Mouse (Mus musculus): ENCODE measurements around the gene Hoxd11.

Hoxd11 gene

GRCm38 (mm10) chr2:74707599-74707998 is 28.2 kb downstream of the Hoxd11 start:
- no peak for DNase-seq (ENCODE audit: extremely low read depth, low read depth)

GRCm38 (mm10) chr2:74708676-74709075 is 29.3 kb downstream of the Hoxd11 start:
- no peak for DNase-seq (ENCODE audit: extremely low read depth, low read depth)

GRCm38 (mm10) chr2:74709465-74710419 is 30.4 kb downstream of the Hoxd11 start:
- no peak for DNase-seq (ENCODE audit: extremely low read depth, low read depth)

GRCm38 (mm10) chr2:74710929-74711543 is 31.7 kb downstream of the Hoxd11 start:
- no peak for DNase-seq (ENCODE audit: extremely low read depth, low read depth)

GRCm38 (mm10) chr2:74711721-74712621 is 32.6 kb downstream of the Hoxd11 start, which contains the start of the genes Hoxd3 and Hoxd4:
TSS of gene Hoxd3 (plus strand) at chr2:74711927.
TSS of gene Hoxd4 (plus strand) at chr2:74711929.
- DNase-seq (ENCODE audit: extremely low read depth, low read depth), result no peak

GRCm38 (mm10) chr2:74713239-74714150 is 34.1 kb downstream of the Hoxd11 start:
- no peak for DNase-seq (ENCODE audit: extremely low read depth, low read depth)

- DNase-seq (ENCODE audit: extremely low read depth, low read depth), result no peak
These were observed 34.9 kb downstream of the Hoxd11 start for GRCm38 (mm10) chr2:74714156-74714789.

- DNase-seq (ENCODE audit: extremely low read depth, low read depth), result no peak
These were observed 35.5 kb downstream of the Hoxd11 start for GRCm38 (mm10) chr2:74714881-74715280.

GRCm38 (mm10) chr2:74715504-74716241 is 36.3 kb downstream of the Hoxd11 start:
- DNase-seq (ENCODE audit: extremely low read depth, low read depth), result peak; percentile 70

- no peak for DNase-seq (ENCODE audit: extremely low read depth, low read depth)
These were observed 41.0 kb downstream of the Hoxd11 start for GRCm38 (mm10) chr2:74720384-74720783.

GRCm38 (mm10) chr2:74720955-74721491 is 41.7 kb downstream of the Hoxd11 start:
- no peak for DNase-seq (ENCODE audit: extremely low read depth, low read depth)

GRCm38 (mm10) chr2:74721882-74722281 is 42.5 kb downstream of the Hoxd11 start:
- DNase-seq (ENCODE audit: extremely low read depth, low read depth), result no peak

- DNase-seq (ENCODE audit: extremely low read depth, low read depth), result no peak
These were observed 43.6 kb downstream of the Hoxd11 start for GRCm38 (mm10) chr2:74722949-74723348.

GRCm38 (mm10) chr2:74724244-74725015 is 45.1 kb downstream of the Hoxd11 start:
- DNase-seq (ENCODE audit: extremely low read depth, low read depth), result no peak

- DNase-seq (ENCODE audit: extremely low read depth, low read depth), result no peak
These were observed 45.8 kb downstream of the Hoxd11 start for GRCm38 (mm10) chr2:74725171-74725570.

GRCm38 (mm10) chr2:74726551-74726950 is 47.2 kb downstream of the Hoxd11 start, which contains the start of gene Gm28230:
TSS of gene Gm28230 (plus strand) at chr2:74726728.
- DNase-seq (ENCODE audit: extremely low read depth, low read depth), result no peak

- no peak for DNase-seq (ENCODE audit: extremely low read depth, low read depth)
These were observed 47.7 kb downstream of the Hoxd11 start for GRCm38 (mm10) chr2:74726973-74727639.
